Mouse (Mus musculus): ENCODE data around the gene Scgb2b27.
"Not testable (repeated sequence)": the region's sequence is repeated elsewhere in the genome, so short reads cannot be mapped to it uniquely, and the experiment has no call there.

Gene Scgb2b27

GRCm38 (mm10) chr7:34013842-34014241 is at the start of gene Scgb2b27:
Gene Scgb2b27 (minus strand): TSS chr7:34013942.
- DNase-seq (ENCODE audit: low read depth, low spot score) = no peak

DNA sequence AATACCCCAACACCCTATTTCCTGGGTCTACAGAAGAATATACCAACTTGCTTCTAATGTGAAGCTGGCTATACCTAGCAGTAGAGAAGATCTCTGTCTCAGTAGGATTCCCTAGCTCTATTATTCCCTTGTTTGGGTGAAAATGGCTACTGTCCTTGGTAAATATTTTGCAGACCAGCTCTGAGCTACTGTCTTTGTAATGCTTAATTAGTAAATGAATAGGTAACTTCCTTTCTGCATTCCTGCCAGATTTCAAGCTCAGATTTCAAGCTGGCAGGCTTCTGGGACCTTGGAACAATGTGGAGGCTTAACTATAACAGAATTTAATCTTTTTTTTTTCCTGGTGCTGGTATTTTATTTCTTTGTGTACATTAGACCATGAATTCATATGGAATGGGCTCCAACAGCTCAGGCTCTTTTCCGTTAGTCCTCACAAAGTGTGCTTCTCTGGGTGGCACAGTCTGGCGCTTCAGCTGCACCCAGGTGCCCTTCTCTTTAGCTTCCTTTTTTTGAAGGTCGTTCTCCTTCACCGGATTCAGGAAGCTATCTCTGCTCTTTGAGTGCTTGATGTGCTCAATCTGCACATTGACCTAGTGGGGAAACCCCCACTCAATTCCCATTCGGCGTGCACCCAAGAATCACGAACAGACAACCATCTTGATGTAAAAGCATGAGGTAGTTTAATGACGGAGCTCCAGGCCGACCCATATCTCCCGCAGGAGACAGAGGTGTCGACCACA is 22.5 kb upstream of the Scgb2b27 start:
- DNase-seq (ENCODE audit: low read depth, low spot score) = not testable (repeated sequence)

GRCm38 (mm10) chr7:34034579-34034978 is 20.8 kb upstream of the Scgb2b27 start:
- not testable (repeated sequence) for DNase-seq (ENCODE audit: low read depth, low spot score)

DNA sequence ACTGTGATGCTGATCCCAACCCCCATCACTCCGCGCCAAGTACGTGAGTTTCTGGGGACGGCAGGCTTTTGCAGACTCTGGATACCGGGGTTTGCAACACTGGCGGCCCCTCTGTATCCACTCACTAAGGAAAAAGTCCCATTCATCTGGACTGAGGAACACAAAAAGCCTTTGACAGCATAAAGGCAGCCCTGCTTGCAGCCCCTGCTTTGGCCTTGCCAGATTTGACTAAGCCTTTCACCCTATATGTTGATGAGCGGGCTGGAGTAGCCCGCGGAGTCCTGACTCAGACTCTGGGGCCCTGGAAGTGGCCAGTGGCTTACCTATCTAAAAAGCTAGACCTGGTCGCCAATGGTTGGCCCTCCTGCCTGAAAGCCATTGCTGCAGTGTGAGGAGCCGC is 16.3 kb upstream of the Scgb2b27 start:
- DNase-seq (ENCODE audit: low read depth, low spot score) = no peak

- not testable (repeated sequence) for DNase-seq (ENCODE audit: low read depth, low spot score)
Measured at GRCm38 (mm10) chr7:34027202-34027601, 13.5 kb upstream of the Scgb2b27 start.

- no peak for DNase-seq (ENCODE audit: low read depth, low spot score)
Measured at GRCm38 (mm10) chr7:34025641-34026040, 11.9 kb upstream of the Scgb2b27 start.

- not testable (repeated sequence) for DNase-seq (ENCODE audit: low read depth, low spot score)
Measured at GRCm38 (mm10) chr7:34021183-34021582, 7.4 kb upstream of the Scgb2b27 start, which contains the start of gene Scgb1b27. Gene Scgb1b27 (plus strand): TSS chr7:34021483.

GRCm38 (mm10) chr7:33982281-33982680 is 31.5 kb downstream of the Scgb2b27 start:
- DNase-seq (ENCODE audit: low read depth, low spot score) = not testable (repeated sequence)
